Mouse (Mus musculus) lung, embryonic 14.5 days (tissue): Measurements from ENCODE around the gene Agrn. TPM values are rescaled to one million over a fixed set of nuclear protein-coding genes. Genes with fewer than 3 reads are reported as not detected.

Source experiments
- ATAC-seq: fragments of 200-750 bp; cut with Nextera tagmentation; 2 replicates; pipeline ENCODE4 v1.8.0; 2017; ENCODE audit warnings: mild to moderate bottlenecking, moderate TSS enrichment, moderate library complexity; ENCODE audit not compliant: insufficient read depth
- DNase-seq: peaks from one replicate; pipeline ENCODE4 v3.0.0-alpha.2; 2015
- H3K27ac ChIP-seq: fragments of 300-500 bp; sonication (generic); 2 replicates; pipeline ENCODE4 v1.5.1; 2014; ENCODE audit warnings: low read depth, mild to moderate bottlenecking, moderate library complexity
- H3K27me3 ChIP-seq: fragments of 300-500 bp; sonication (generic); 2 replicates; pipeline ENCODE4 v1.6.1; 2014; ENCODE audit warnings: low read length, control low read depth; ENCODE audit not compliant: insufficient read depth
- H3K36me3 ChIP-seq: fragments of 300-500 bp; sonication (generic); 2 replicates; pipeline ENCODE4 v1.6.1; 2014; ENCODE audit warnings: control low read depth; ENCODE audit not compliant: insufficient read depth
- H3K4me1 ChIP-seq: fragments of 300-500 bp; sonication (generic); 2 replicates; pipeline ENCODE4 v1.6.1; 2014; ENCODE audit warnings: antibody characterized with exemption, control low read depth; ENCODE audit not compliant: insufficient read depth
- H3K4me2 ChIP-seq: fragments of 300-500 bp; sonication (generic); 2 replicates; pipeline ENCODE4 v1.6.1; 2014; ENCODE audit warnings: mild to moderate bottlenecking
- H3K4me3 ChIP-seq: fragments of 300-500 bp; sonication (generic); 2 replicates; pipeline ENCODE4 v1.5.1; 2014; ENCODE audit warnings: low read depth, low read length
- H3K9ac ChIP-seq: fragments of 300-500 bp; sonication (generic); 2 replicates; pipeline ENCODE4 v1.6.1; 2014
- H3K9me3 ChIP-seq: fragments of 300-500 bp; sonication (generic); 2 replicates; pipeline ENCODE4 v1.6.1; 2016; ENCODE audit warnings: low read depth, low read length, control low read depth
- CTCF ChIP-seq: IDR thresholded peaks from 2 replicates; pipeline ENCODE4 v1.5.1; 2016; ENCODE audit warnings: antibody characterized with exemption, low read depth
- WGBS: fragments of 180-500 bp; shearing (Covaris S2); extraction: QIAGEN DNeasy Blood & Tissue Kit; methylation state at CpG from one replicate; pipeline ENCODE4 v1.1.7; 2014; 5-methylcytosine and 5-hydroxymethylcytosine counted together
- polyA plus RNA-seq: library from polyadenylated mRNA; unstranded; fragments of >200 nt; fragmentation: Nextera tagmentation; extraction: Ambion mirVana; gene quantifications from 2 replicates; pipeline ENCODE4 v1.2.1, GENCODE M21; 2014

Gene Agrn
- polyA plus RNA-seq, 1 experiment from 2014 or later = 84.0 TPM

GRCm38 (mm10) chr4:156228393-156229024, 31.2 kb upstream of the Agrn start:
- TF ChIP-seq CTCF = no peak
- Histone ChIP-seq H3K4me3 (0 out of 2 replicates have a peak overlapping the region, but pooled peaks have one; percentile 8), H3K4me1 (peaks cover 3% of the 10 kb centered on the region; the same call in 1 of the 2 replicates), H3K4me2 (peak overlapping the region; percentile 40), H3K27me3 (no peaks in the 10 kb centered on the region), H3K36me3 (peaks cover 45% of the 10 kb centered on the region), H3K9ac (peak overlapping the region; percentile 23), H3K9me3 (no peaks in the 10 kb centered on the region), H3K27ac (no peak overlapping the region)
- 16% methylated on average over 12 of the region's 12 CpGs for WGBS
- ATAC-seq (peak; percentile 60; the same call in 1 of the 2 replicates), DNase-seq (peak; percentile 35)

- H3K4me1 ChIP-seq = 0 out of 2 replicates have a peak, but pooled peaks cover 3% of the 10 kb centered on the region
- H3K36me3 ChIP-seq = peaks cover 39% of the 10 kb centered on the region
- no peaks in the 10 kb centered on the region for H3K9me3 ChIP-seq
- H3K9ac ChIP-seq = peak overlapping the region; percentile 23
- ATAC-seq = peak; percentile 39
- TF ChIP-seq CTCF = no peak
- no peak overlapping the region for H3K27ac ChIP-seq
- H3K4me3 ChIP-seq = peak overlapping the region; percentile 8; the same call in 1 of the 2 replicates
- no peaks in the 10 kb centered on the region for H3K27me3 ChIP-seq
- peak overlapping the region; percentile 40 for H3K4me2 ChIP-seq
- DNase-seq = peak; percentile 55
- 27% methylated on average over 18 of the region's 18 CpGs for WGBS
Observed at GRCm38 (mm10) chr4:156227752-156228392, 30.6 kb upstream of the Agrn start.

- no peak overlapping the region for H3K4me2 ChIP-seq
- DNase-seq (no peak), ATAC-seq (no peak)
- no peak overlapping the region for H3K27ac ChIP-seq
- H3K36me3 ChIP-seq = peaks cover 4% of the 10 kb centered on the region
- H3K4me1 ChIP-seq = 0 out of 2 replicates have a peak, but pooled peaks cover 3% of the 10 kb centered on the region
- no peaks in the 10 kb centered on the region for H3K9me3 ChIP-seq
- H3K9ac ChIP-seq = no peak overlapping the region
- WGBS = 78% methylated on average over 2 of the region's 2 CpGs
- TF ChIP-seq CTCF = no peak
- H3K27me3 ChIP-seq = no peaks in the 10 kb centered on the region
- H3K4me3 ChIP-seq = no peak overlapping the region
Observed at GRCm38 (mm10) chr4:156224276-156224675, 27.0 kb upstream of the Agrn start.

- H3K4me3 ChIP-seq = no peak overlapping the region
- H3K4me2 ChIP-seq = no peak overlapping the region
- H3K9ac ChIP-seq = no peak overlapping the region
- TF ChIP-seq CTCF = no peak
- no peaks in the 10 kb centered on the region for H3K27me3 ChIP-seq
- no peaks in the 10 kb centered on the region for H3K36me3 ChIP-seq
- no peaks in the 10 kb centered on the region for H3K4me1 ChIP-seq
- no peaks in the 10 kb centered on the region for H3K9me3 ChIP-seq
- no peak overlapping the region for H3K27ac ChIP-seq
- 87% methylated on average over 11 of the region's 11 CpGs for WGBS
- ATAC-seq = no peak
- DNase-seq = no peak
Observed at GRCm38 (mm10) chr4:156219936-156220335, 22.6 kb upstream of the Agrn start.

GRCm38 (mm10) chr4:156217838-156218237, 20.6 kb upstream of the Agrn start:
- Histone ChIP-seq H3K4me2 (no peak overlapping the region), H3K27ac (no peak overlapping the region), H3K9ac (no peak overlapping the region), H3K4me1 (no peaks in the 10 kb centered on the region), H3K36me3 (no peaks in the 10 kb centered on the region), H3K9me3 (no peaks in the 10 kb centered on the region), H3K27me3 (no peaks in the 10 kb centered on the region), H3K4me3 (no peak overlapping the region)
- DNase-seq = no peak
- 69% methylated on average over 16 of the region's 16 CpGs for WGBS
- ATAC-seq = no peak
- TF ChIP-seq CTCF = no peak

- H3K9ac ChIP-seq = no peak overlapping the region
- ATAC-seq (peak; percentile 52; the same call in 1 of the 2 replicates), DNase-seq (no peak)
- whole genome bisulfite sequencing = 80% methylated on average over 16 of the region's 16 CpGs
- no peaks in the 10 kb centered on the region for H3K36me3 ChIP-seq
- H3K9me3 ChIP-seq = no peaks in the 10 kb centered on the region
- no peaks in the 10 kb centered on the region for H3K27me3 ChIP-seq
- no peak overlapping the region for H3K4me2 ChIP-seq
- no peak overlapping the region for H3K4me3 ChIP-seq
- no peak for TF ChIP-seq CTCF
- H3K4me1 ChIP-seq = no peaks in the 10 kb centered on the region
- no peak overlapping the region for H3K27ac ChIP-seq
Observed at GRCm38 (mm10) chr4:156217022-156217669, 19.9 kb upstream of the Agrn start.

- no peaks in the 10 kb centered on the region for H3K27me3 ChIP-seq
- 79% methylated on average over 2 of the region's 2 CpGs for WGBS
- no peak overlapping the region for H3K4me3 ChIP-seq
- H3K36me3 ChIP-seq = no peaks in the 10 kb centered on the region
- no peaks in the 10 kb centered on the region for H3K9me3 ChIP-seq
- ATAC-seq (no peak), DNase-seq (no peak)
- no peak overlapping the region for H3K27ac ChIP-seq
- H3K4me1 ChIP-seq = no peaks in the 10 kb centered on the region
- no peak overlapping the region for H3K4me2 ChIP-seq
- no peak overlapping the region for H3K9ac ChIP-seq
- TF ChIP-seq CTCF = no peak
Observed at GRCm38 (mm10) chr4:156216196-156216595, 18.9 kb upstream of the Agrn start.
